Mouse (Mus musculus): ENCODE data around the gene Bud31. TPM values are rescaled to one million over a fixed set of nuclear protein-coding genes. Genes with fewer than 3 reads are reported as not detected.
"Not testable (repeated sequence)": the region's sequence is repeated elsewhere in the genome, so short reads cannot be mapped to it uniquely, and the experiment has no call there.

The Bud31 gene
- total RNA-seq, 2 experiments from 2014 or later, result 75.7 to 78.8 TPM

- DNase-seq (ENCODE audit: low spot score in 2 of 2), result no peak
Measured at GRCm38 (mm10) chr5:145123396-145123795, 16.8 kb upstream of the Bud31 start.

- DNase-seq (ENCODE audit: low spot score in 2 of 2), result no peak
Measured at GRCm38 (mm10) chr5:145126580-145126979, 13.6 kb upstream of the Bud31 start.

GRCm38 (mm10) chr5:145129124-145129523 lies 11.0 kb upstream of the Bud31 start:
- no peak for DNase-seq (ENCODE audit: low spot score in 2 of 2)

- DNase-seq (ENCODE audit: low spot score in 2 of 2), result peak; percentile 44 to 52
Measured at GRCm38 (mm10) chr5:145129773-145130172, 10.4 kb upstream of the Bud31 start.

GRCm38 (mm10) chr5:145130191-145130590 lies 10.0 kb upstream of the Bud31 start:
- DNase-seq (ENCODE audit: low spot score in 2 of 2), result peak; percentile 48 to 73

- DNase-seq (ENCODE audit: low spot score in 2 of 2), result no peak
Measured at GRCm38 (mm10) chr5:145130995-145131394, 9.2 kb upstream of the Bud31 start.

- not testable (repeated sequence) for DNase-seq (ENCODE audit: low spot score in 2 of 2)
Measured at GRCm38 (mm10) chr5:145133275-145133674, 6.9 kb upstream of the Bud31 start.

GRCm38 (mm10) chr5:145138836-145139235 lies 1.3 kb upstream of the Bud31 start:
- DNase-seq (ENCODE audit: low spot score in 2 of 2), result no peak

GRCm38 (mm10) chr5:145140611-145141010 lies 449 bp downstream of the Bud31 start:
- DNase-seq (ENCODE audit: low spot score in 2 of 2), result no peak

- DNase-seq (ENCODE audit: low spot score in 2 of 2), result no peak
Measured at GRCm38 (mm10) chr5:145147748-145148147, 7.6 kb downstream of the Bud31 start.

GRCm38 (mm10) chr5:145149294-145149693 lies 9.1 kb downstream of the Bud31 start:
- no peak for DNase-seq (ENCODE audit: low spot score in 2 of 2)

GRCm38 (mm10) chr5:145152690-145153089 lies 12.5 kb downstream of the Bud31 start:
- no peak for DNase-seq (ENCODE audit: low spot score in 2 of 2)

- DNase-seq (ENCODE audit: low spot score in 2 of 2), result no peak
Measured at GRCm38 (mm10) chr5:145161361-145161760, 21.2 kb downstream of the Bud31 start.

- DNase-seq (ENCODE audit: low spot score in 2 of 2), result no peak
Measured at GRCm38 (mm10) chr5:145164710-145165109, 24.5 kb downstream of the Bud31 start.

- DNase-seq (ENCODE audit: low spot score in 2 of 2), result no peak
Measured at GRCm38 (mm10) chr5:145165184-145165583, 25.0 kb downstream of the Bud31 start.

GRCm38 (mm10) chr5:145166536-145167305 lies 26.6 kb downstream of the Bud31 start, which contains the start of the genes Ptcd1 and Cpsf4:
Ptcd1 (minus strand) TSS chr5:145167108.
Cpsf4 (plus strand) TSS chr5:145167213.
- peak; percentile 99 for DNase-seq (ENCODE audit: low spot score in 2 of 2)

- no peak for DNase-seq (ENCODE audit: low spot score in 2 of 2)
Measured at GRCm38 (mm10) chr5:145167306-145167661, 27.1 kb downstream of the Bud31 start.

GRCm38 (mm10) chr5:145178461-145178980 lies 38.4 kb downstream of the Bud31 start:
- no peak for DNase-seq (ENCODE audit: low spot score in 2 of 2)

- no peak for DNase-seq (ENCODE audit: low spot score in 2 of 2)
Measured at GRCm38 (mm10) chr5:145185244-145185643, 45.1 kb downstream of the Bud31 start.

- DNase-seq (ENCODE audit: low spot score in 2 of 2), result no peak
Measured at GRCm38 (mm10) chr5:145189416-145189815, 49.3 kb downstream of the Bud31 start.

- DNase-seq (ENCODE audit: low spot score in 2 of 2), result no peak
Measured at GRCm38 (mm10) chr5:145190373-145190772, 50.2 kb downstream of the Bud31 start.

- peak; percentile 94 for DNase-seq (ENCODE audit: low spot score in 2 of 2)
Measured at GRCm38 (mm10) chr5:145190875-145191798, 51.0 kb downstream of the Bud31 start.

Data from left cerebral cortex, adult 18-20 months (tissue).